Mouse (Mus musculus) heart, postnatal 0 days (tissue): Measurements from ENCODE around the gene Zfp575. TPM values are rescaled to one million over a fixed set of nuclear protein-coding genes. Genes with fewer than 3 reads are reported as not detected.
A peak's percentile ranks its signal among the peaks of the same experiment; 100 is the strongest.

ENCODE experiments used
- ATAC-seq: fragments of 200-750 bp; cut with Nextera tagmentation; 2 replicates; pipeline ENCODE4 v1.8.0; 2017; ENCODE audit warnings: low read depth, moderate number of reproducible peaks, moderate library complexity; ENCODE audit not compliant: insufficient read depth
- DNase-seq: peaks from one replicate; pipeline ENCODE4 v3.0.0-alpha.2; 2016; ENCODE audit warnings: low spot score
- H3K27ac ChIP-seq: fragments of 300-500 bp; sonication (generic); 2 replicates; pipeline ENCODE4 v1.5.1; 2014; ENCODE audit warnings: low read depth, mild to moderate bottlenecking
- H3K27me3 ChIP-seq: fragments of 300-500 bp; sonication (generic); 2 replicates; pipeline ENCODE4 v1.6.1; 2014; ENCODE audit warnings: low read length, mixed read lengths; ENCODE audit not compliant: control insufficient read depth, insufficient read depth
- H3K36me3 ChIP-seq: fragments of 300-500 bp; sonication (generic); replicated peaks from 2 replicates; pipeline ENCODE4 v1.6.1; 2014; ENCODE audit warnings: low read length, mixed read lengths; ENCODE audit not compliant: control insufficient read depth, insufficient read depth
- H3K4me1 ChIP-seq: fragments of 300-500 bp; sonication (generic); 2 replicates; pipeline ENCODE4 v1.6.1; 2014; ENCODE audit warnings: antibody characterized with exemption; ENCODE audit not compliant: control insufficient read depth, insufficient read depth
- H3K4me2 ChIP-seq: fragments of 300-500 bp; sonication (generic); 2 replicates; pipeline ENCODE4 v1.6.1; 2014; ENCODE audit warnings: low read depth, mild to moderate bottlenecking, low read length, moderate library complexity
- H3K4me3 ChIP-seq: fragments of 300-500 bp; sonication (generic); 2 replicates; pipeline ENCODE4 v1.5.1; 2014; ENCODE audit warnings: low read depth, low read length
- H3K9ac ChIP-seq: fragments of 300-500 bp; sonication (generic); replicated peaks from 2 replicates; pipeline ENCODE4 v1.6.1; 2014; ENCODE audit warnings: low read depth, low read length, mixed read lengths
- H3K9me3 ChIP-seq: fragments of 300-500 bp; sonication (generic); replicated peaks from 2 replicates; pipeline ENCODE4 v1.6.1; 2016; ENCODE audit warnings: low read length; ENCODE audit not compliant: control insufficient read depth
- CTCF ChIP-seq: IDR thresholded peaks from 2 replicates; pipeline ENCODE4 v1.5.1; 2016; ENCODE audit warnings: antibody characterized with exemption, control low read depth, low read depth
- EP300 ChIP-seq: IDR thresholded peaks from 2 replicates; pipeline ENCODE4 v1.6.1; 2016; ENCODE audit warnings: antibody characterized with exemption, low read depth
- WGBS: fragments of 180-500 bp; shearing (Covaris S2); extraction: QIAGEN DNeasy Blood & Tissue Kit; methylation state at CpG from one replicate; pipeline ENCODE4 v1.1.7; 2014; 5-methylcytosine and 5-hydroxymethylcytosine counted together
- polyA plus RNA-seq: library from polyadenylated mRNA; unstranded; fragments of >200 nt; fragmentation: Nextera tagmentation; extraction: Ambion mirVana; gene quantifications from 2 replicates; pipeline ENCODE4 v1.2.1, GENCODE M21; 2015
- total RNA-seq: library from RNA; depleted of rRNA; stranded (reverse); fragments of >200 nt; gene quantifications from 2 replicates; pipeline ENCODE4 v1.2.3, GENCODE M21; 2014; ENCODE audit warnings: low replicate concordance

Gene Zfp575
- total and polyA plus RNA-seq, 2 experiments from 2014 or later, result 0.04 to 0.67 TPM

DNA sequence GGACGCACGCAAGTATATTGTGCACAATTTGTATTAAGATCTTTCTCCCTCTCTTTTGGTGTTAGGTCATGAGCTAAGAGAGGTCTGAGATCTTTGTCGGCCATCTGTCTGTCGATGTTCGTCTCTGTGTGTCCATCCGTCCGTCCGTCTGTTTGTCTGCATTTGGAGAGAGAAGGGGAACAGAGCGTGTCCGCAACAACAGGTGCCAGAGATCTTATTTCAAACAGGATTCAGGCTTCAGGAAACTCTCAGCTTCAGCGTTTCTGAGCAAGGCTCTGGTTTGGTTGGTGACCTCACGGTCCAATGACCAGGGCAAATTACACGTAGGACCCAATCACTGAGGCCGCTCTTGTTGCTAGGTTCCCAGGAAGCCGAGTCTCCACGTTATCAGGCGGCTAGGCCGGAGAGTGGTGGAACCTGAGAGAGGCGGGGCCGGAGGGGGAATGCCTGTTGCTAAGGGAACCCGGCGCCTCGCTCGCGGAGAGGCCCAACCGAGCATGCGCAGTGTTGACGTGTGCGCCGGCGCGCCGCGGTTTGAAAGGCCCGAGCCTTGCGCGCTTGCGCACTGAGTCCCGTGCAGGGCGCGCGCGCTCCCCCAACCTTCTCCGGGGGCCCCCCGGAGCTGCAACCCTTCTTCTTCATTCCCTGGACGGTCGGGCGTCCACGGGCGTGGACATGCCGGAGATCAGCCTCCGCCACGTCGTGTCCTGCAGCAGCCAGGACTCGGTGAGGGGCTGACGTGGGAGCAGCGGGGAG, 40.6 kb downstream of the Zfp575 start:
- DNase-seq, result peak; percentile 100
- no peak for TF ChIP-seq EP300
- TF ChIP-seq CTCF, result no peak
- no peaks in the 10 kb centered on the region for H3K9me3 ChIP-seq
- peak overlapping the region; percentile 85 for H3K4me2 ChIP-seq
- peaks cover 16% of the 10 kb centered on the region for H3K36me3 ChIP-seq
- peak overlapping the region; percentile 84 for H3K4me3 ChIP-seq
- H3K9ac ChIP-seq, result peak overlapping the region; percentile 82
- H3K4me1 ChIP-seq, result peaks cover 4% of the 10 kb centered on the region; the same call in 1 of the 2 replicates
- peak overlapping the region; percentile 24 for H3K27ac ChIP-seq
- H3K27me3 ChIP-seq, result no peaks in the 10 kb centered on the region
- peak; percentile 100 for ATAC-seq
- WGBS, result under 1% methylated on average over 51 of the region's 57 CpGs

DNA sequence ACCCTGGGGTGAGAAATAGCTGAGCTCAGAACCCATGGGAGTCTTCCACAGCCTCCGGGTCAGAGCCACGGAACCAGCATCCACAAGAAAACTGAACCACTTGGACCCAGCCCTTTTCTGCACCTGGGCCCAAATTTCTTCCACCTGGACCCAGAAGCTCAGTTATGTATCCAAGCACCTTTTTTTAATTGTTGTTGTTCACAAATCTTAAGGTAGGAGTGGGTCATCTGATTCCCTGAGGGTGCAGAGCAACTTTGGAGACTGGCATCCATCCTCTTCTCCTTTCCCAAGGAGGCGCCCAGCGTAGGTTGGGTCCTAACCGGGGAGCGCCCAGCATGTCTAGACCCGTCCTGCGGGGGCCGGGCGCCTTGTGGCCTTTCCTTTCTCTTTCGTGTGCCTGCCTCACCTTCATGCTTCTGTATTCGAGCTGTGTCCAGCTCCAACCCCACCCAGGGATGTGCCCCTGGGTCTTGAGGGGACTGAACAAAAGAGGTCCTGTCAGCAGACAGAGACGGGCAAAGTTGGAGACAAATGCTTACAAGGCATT, 41.3 kb downstream of the Zfp575 start, which contains the start of the genes Pinlyp and Xrcc1:
Gene Pinlyp, minus strand, starts transcription at position 51 of the 547 bp plus-strand sequence.
Gene Xrcc1, plus strand, starts transcription at position 222 of the 547 bp plus-strand sequence.
- Histone ChIP-seq H3K27me3 (no peaks in the 10 kb centered on the region), H3K9ac (peak within 1 kb of the TSS; percentile 82), H3K4me2 (peak within 1 kb of the TSS; percentile 85), H3K4me3 (peak within 1 kb of the TSS; percentile 84), H3K4me1 (peaks cover 4% of the 10 kb centered on the region; the same call in 1 of the 2 replicates), H3K27ac (peak within 1 kb of the TSS; percentile 24), H3K36me3 (peaks cover 16% of the 10 kb centered on the region), H3K9me3 (no peaks in the 10 kb centered on the region)
- no peak for ATAC-seq
- TF ChIP-seq CTCF (no peak), EP300 (no peak)
- WGBS, result 29% methylated on average over 13 of the region's 13 CpGs
- no peak for DNase-seq

DNA sequence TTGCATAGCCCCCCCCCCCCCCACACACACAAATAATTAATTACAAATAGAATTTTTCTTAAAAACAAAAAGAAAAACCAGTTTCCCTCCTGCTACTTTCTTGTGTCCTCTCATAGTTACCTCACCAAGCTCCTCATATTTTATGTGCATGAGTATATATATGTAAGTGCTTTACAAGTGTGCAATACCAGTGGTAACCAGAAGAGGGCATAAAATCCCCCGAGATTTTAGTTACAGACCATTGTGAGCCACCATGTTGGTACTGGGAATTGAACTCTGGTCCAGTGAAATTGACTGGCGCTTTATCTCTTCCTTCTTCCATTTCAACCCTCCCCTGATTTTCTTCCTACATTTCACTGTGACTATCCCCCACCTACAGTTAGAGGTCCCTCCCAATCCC, 42.9 kb downstream of the Zfp575 start:
- Histone ChIP-seq H3K36me3 (peaks cover 8% of the 10 kb centered on the region), H3K4me3 (no peak overlapping the region), H3K9me3 (no peaks in the 10 kb centered on the region), H3K27me3 (no peaks in the 10 kb centered on the region), H3K9ac (no peak overlapping the region), H3K4me1 (peaks cover 4% of the 10 kb centered on the region; the same call in 1 of the 2 replicates), H3K4me2 (no peak overlapping the region), H3K27ac (no peak overlapping the region)
- 71% methylated on average over 2 of the region's 2 CpGs for WGBS
- ATAC-seq (no peak), DNase-seq (no peak)
- no peak for TF ChIP-seq EP300
- TF ChIP-seq CTCF, result no peak

DNA sequence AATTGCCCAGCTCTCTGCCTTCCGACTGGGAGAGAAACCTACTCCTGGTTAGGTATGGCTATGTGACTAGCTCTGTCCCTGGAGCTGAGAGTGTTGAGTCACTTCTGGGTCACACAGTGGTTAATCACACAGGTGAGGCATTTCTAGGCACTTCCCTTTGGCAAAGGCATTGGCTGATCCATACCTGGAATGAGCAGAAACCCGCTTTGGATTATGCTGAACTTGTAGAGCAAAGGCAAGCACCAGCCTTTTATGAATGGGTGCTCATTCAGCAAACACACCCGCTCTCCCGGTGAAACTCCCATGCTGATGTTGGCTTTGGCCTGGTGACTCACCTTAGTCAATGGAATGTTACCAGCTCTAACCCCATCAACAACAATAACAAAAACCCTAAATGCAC, 47.8 kb downstream of the Zfp575 start:
- no peak for TF ChIP-seq CTCF
- TF ChIP-seq EP300, result no peak
- Histone ChIP-seq H3K4me2 (no peak overlapping the region), H3K27me3 (no peaks in the 10 kb centered on the region), H3K9ac (no peak overlapping the region), H3K36me3 (peaks cover 19% of the 10 kb centered on the region), H3K9me3 (no peaks in the 10 kb centered on the region), H3K4me3 (no peak overlapping the region), H3K27ac (no peak overlapping the region), H3K4me1 (no peaks in the 10 kb centered on the region)
- WGBS, result 87% methylated on average over 4 of the region's 4 CpGs
- DNase-seq (no peak), ATAC-seq (no peak)

DNA sequence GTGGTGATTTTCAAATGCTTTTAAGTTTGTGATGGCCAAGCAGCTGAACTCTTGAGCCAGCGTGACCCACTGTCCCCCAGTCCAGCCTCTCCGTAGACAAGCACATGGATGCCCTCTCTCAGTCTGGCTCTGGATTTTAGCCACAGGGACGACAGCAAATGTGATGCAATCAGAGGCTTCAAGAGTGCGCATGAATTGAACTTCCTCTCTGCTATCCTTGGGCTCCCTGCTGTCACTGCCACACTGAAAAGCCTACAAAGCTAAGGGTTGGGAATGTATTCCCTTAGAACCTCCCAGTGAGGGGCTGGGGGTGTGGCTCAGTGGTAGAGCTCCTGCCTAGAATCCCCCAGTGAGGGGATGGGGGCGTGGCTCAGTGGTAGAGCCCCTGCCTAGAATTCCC, 48.7 kb downstream of the Zfp575 start:
- DNase-seq (no peak), ATAC-seq (no peak)
- Histone ChIP-seq H3K9ac (no peak overlapping the region), H3K4me3 (no peak overlapping the region), H3K27me3 (no peaks in the 10 kb centered on the region), H3K27ac (no peak overlapping the region), H3K4me2 (no peak overlapping the region), H3K9me3 (no peaks in the 10 kb centered on the region), H3K36me3 (peaks cover 29% of the 10 kb centered on the region), H3K4me1 (no peaks in the 10 kb centered on the region)
- WGBS, result 72% methylated on average over 5 of the region's 5 CpGs
- TF ChIP-seq CTCF, result no peak
- TF ChIP-seq EP300, result no peak
